Mouse (Mus musculus) embryonic fibroblast, embryonic 13.5 days (primary cell): ENCODE data around the gene Lhcgr.

ENCODE experiments used
- CTCF ChIP-seq: IDR thresholded peaks from 2 replicates; pipeline ENCODE4 v1.5.1; 2011; ENCODE audit warnings: mild to moderate bottlenecking, control low read depth, low read length, moderate library complexity, borderline replicate concordance; ENCODE audit not compliant: insufficient read depth
- POLR2A ChIP-seq: IDR thresholded peaks from 2 replicates; pipeline ENCODE4 v1.6.1; 2011; ENCODE audit warnings: low read depth, mild to moderate bottlenecking, control low read depth, low read length, moderate library complexity

DNA sequence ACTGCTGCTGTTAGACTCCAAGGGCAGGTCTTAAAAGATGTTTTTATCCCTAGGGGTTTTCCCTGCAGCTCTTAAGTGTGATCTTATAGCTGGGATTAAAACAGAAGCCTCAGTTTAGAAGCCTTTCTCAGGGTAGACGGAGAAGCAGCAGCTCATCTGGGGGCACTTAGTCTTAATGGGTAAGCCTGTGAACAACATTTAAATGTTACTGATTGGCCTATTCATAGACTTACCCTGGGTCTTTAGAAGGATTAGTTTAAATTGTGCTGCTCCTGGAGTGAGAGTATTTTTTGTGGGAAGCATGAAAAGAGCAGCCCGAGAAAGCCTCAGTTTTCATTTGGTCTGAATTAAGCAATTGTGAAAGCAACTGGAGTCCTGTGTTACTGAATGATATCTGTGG is 121.9 kb downstream of the Lhcgr start:
- TF ChIP-seq CTCF (no peak), POLR2A (no peak)
